Mouse (Mus musculus) erythroblast, embryonic 14.5 days (primary cell): ENCODE data around the gene Rpp14. TPM values are rescaled to one million over a fixed set of nuclear protein-coding genes. Genes with fewer than 3 reads are reported as not detected.

ENCODE experiments used
- H3K27me3 ChIP-seq: 2 replicates; pipeline ENCODE4 v1.6.1; 2012; ENCODE audit warnings: inconsistent platforms; ENCODE audit not compliant: control insufficient read depth
- H3K36me3 ChIP-seq: 2 replicates; pipeline ENCODE4 v1.6.1; 2012; ENCODE audit warnings: mild to moderate bottlenecking, inconsistent platforms; ENCODE audit not compliant: control insufficient read depth
- H3K4me1 ChIP-seq: 2 replicates; pipeline ENCODE4 v1.6.1; 2012; ENCODE audit warnings: inconsistent platforms; ENCODE audit not compliant: control insufficient read depth
- H3K4me3 ChIP-seq: replicated peaks from 2 replicates; pipeline ENCODE3; 2012; ENCODE audit warnings: moderate library complexity, mild to moderate bottlenecking, inconsistent platforms
- H3K9me3 ChIP-seq: 2 replicates; pipeline ENCODE4 v1.6.1; 2012; ENCODE audit warnings: low read length, inconsistent platforms, mixed read lengths; ENCODE audit not compliant: control insufficient read depth
- GATA1 ChIP-seq: IDR thresholded peaks from 2 replicates; pipeline ENCODE4 v1.6.1; 2012; ENCODE audit warnings: low read length, inconsistent platforms, mixed read lengths
- TAL1 ChIP-seq: IDR thresholded peaks from 3 replicates; pipeline ENCODE4 v1.6.1; 2012; ENCODE audit warnings: low read length, inconsistent platforms, mixed read lengths
- polyA plus RNA-seq: library from polyadenylated mRNA; stranded (reverse); fragments of >175 nt; gene quantifications from 2 replicates; pipeline ENCODE4 v1.2.3, GENCODE M21; 2012

Gene Rpp14
- polyA plus RNA-seq, 1 experiment: 0.06 TPM

GRCm38 (mm10) chr14:8040911-8041678 is 39.1 kb upstream of the Rpp14 start:
- no peaks in the 10 kb centered on the region for H3K4me1 ChIP-seq
- H3K27me3 ChIP-seq: no peaks in the 10 kb centered on the region
- no peak for TF ChIP-seq GATA1
- no peak for TF ChIP-seq TAL1
- H3K9me3 ChIP-seq: no peaks in the 10 kb centered on the region
- H3K4me3 ChIP-seq: no peak overlapping the region
- no peaks in the 10 kb centered on the region; the same call in 1 of the 2 replicates for H3K36me3 ChIP-seq

- Histone ChIP-seq H3K27me3 (no peaks in the 10 kb centered on the region), H3K4me1 (no peaks in the 10 kb centered on the region), H3K9me3 (no peaks in the 10 kb centered on the region), H3K4me3 (no peak overlapping the region), H3K36me3 (no peaks in the 10 kb centered on the region; the same call in 1 of the 2 replicates)
- TF ChIP-seq GATA1 (no peak), TAL1 (no peak)
These were observed 38.0 kb upstream of the Rpp14 start for GRCm38 (mm10) chr14:8042120-8042519.

GRCm38 (mm10) chr14:8042577-8042976 is 37.6 kb upstream of the Rpp14 start:
- Histone ChIP-seq H3K4me3 (no peak overlapping the region), H3K36me3 (no peaks in the 10 kb centered on the region; the same call in 1 of the 2 replicates), H3K4me1 (no peaks in the 10 kb centered on the region), H3K27me3 (no peaks in the 10 kb centered on the region), H3K9me3 (no peaks in the 10 kb centered on the region)
- TF ChIP-seq GATA1 (no peak), TAL1 (no peak)

- Histone ChIP-seq H3K4me3 (no peak overlapping the region), H3K27me3 (no peaks in the 10 kb centered on the region), H3K9me3 (no peaks in the 10 kb centered on the region), H3K4me1 (no peaks in the 10 kb centered on the region), H3K36me3 (no peaks in the 10 kb centered on the region; the same call in 1 of the 2 replicates)
- TF ChIP-seq GATA1 (no peak), TAL1 (no peak)
These were observed 35.8 kb upstream of the Rpp14 start for GRCm38 (mm10) chr14:8044330-8044729.

- H3K9me3 ChIP-seq: no peaks in the 10 kb centered on the region
- no peaks in the 10 kb centered on the region; the same call in 1 of the 2 replicates for H3K36me3 ChIP-seq
- no peaks in the 10 kb centered on the region for H3K4me1 ChIP-seq
- H3K27me3 ChIP-seq: no peaks in the 10 kb centered on the region
- no peak overlapping the region for H3K4me3 ChIP-seq
- TF ChIP-seq GATA1: no peak
- no peak for TF ChIP-seq TAL1
These were observed 35.4 kb upstream of the Rpp14 start for GRCm38 (mm10) chr14:8044786-8045185.

GRCm38 (mm10) chr14:8045187-8045846 is 34.9 kb upstream of the Rpp14 start:
- H3K4me3 ChIP-seq: no peak overlapping the region
- no peaks in the 10 kb centered on the region for H3K27me3 ChIP-seq
- H3K36me3 ChIP-seq: no peaks in the 10 kb centered on the region; the same call in 1 of the 2 replicates
- no peaks in the 10 kb centered on the region for H3K9me3 ChIP-seq
- H3K4me1 ChIP-seq: no peaks in the 10 kb centered on the region
- TF ChIP-seq TAL1 (no peak), GATA1 (no peak)

GRCm38 (mm10) chr14:8046839-8047238 is 33.3 kb upstream of the Rpp14 start:
- Histone ChIP-seq H3K9me3 (no peaks in the 10 kb centered on the region), H3K4me1 (no peaks in the 10 kb centered on the region), H3K36me3 (no peaks in the 10 kb centered on the region; the same call in 1 of the 2 replicates), H3K4me3 (no peak overlapping the region), H3K27me3 (no peaks in the 10 kb centered on the region)
- no peak for TF ChIP-seq TAL1
- TF ChIP-seq GATA1: no peak

- no peaks in the 10 kb centered on the region for H3K9me3 ChIP-seq
- TF ChIP-seq GATA1 (no peak), TAL1 (no peak)
- no peak overlapping the region for H3K4me3 ChIP-seq
- no peaks in the 10 kb centered on the region for H3K4me1 ChIP-seq
- H3K36me3 ChIP-seq: no peaks in the 10 kb centered on the region; the same call in 1 of the 2 replicates
- H3K27me3 ChIP-seq: no peaks in the 10 kb centered on the region
These were observed 30.8 kb upstream of the Rpp14 start for GRCm38 (mm10) chr14:8049334-8049733.

- H3K9me3 ChIP-seq: no peaks in the 10 kb centered on the region
- no peaks in the 10 kb centered on the region for H3K27me3 ChIP-seq
- TF ChIP-seq TAL1 (no peak), GATA1 (no peak)
- H3K36me3 ChIP-seq: no peaks in the 10 kb centered on the region; the same call in 1 of the 2 replicates
- H3K4me1 ChIP-seq: no peaks in the 10 kb centered on the region
- H3K4me3 ChIP-seq: no peak overlapping the region
These were observed 28.3 kb upstream of the Rpp14 start for GRCm38 (mm10) chr14:8051869-8052268.
